Mouse (Mus musculus): ENCODE data around the gene Slc25a13.

The Slc25a13 gene

GRCm38 (mm10) chr6:6115771-6116170, 101.2 kb downstream of the Slc25a13 start:
- DNase-seq (ENCODE audit: low spot score in 2 of 2) = no peak

GRCm38 (mm10) chr6:6113776-6114175, 103.2 kb downstream of the Slc25a13 start:
- DNase-seq (ENCODE audit: low spot score in 2 of 2) = no peak

GRCm38 (mm10) chr6:6112767-6113528, 104.0 kb downstream of the Slc25a13 start:
- DNase-seq (ENCODE audit: low spot score in 2 of 2) = no peak

DNA sequence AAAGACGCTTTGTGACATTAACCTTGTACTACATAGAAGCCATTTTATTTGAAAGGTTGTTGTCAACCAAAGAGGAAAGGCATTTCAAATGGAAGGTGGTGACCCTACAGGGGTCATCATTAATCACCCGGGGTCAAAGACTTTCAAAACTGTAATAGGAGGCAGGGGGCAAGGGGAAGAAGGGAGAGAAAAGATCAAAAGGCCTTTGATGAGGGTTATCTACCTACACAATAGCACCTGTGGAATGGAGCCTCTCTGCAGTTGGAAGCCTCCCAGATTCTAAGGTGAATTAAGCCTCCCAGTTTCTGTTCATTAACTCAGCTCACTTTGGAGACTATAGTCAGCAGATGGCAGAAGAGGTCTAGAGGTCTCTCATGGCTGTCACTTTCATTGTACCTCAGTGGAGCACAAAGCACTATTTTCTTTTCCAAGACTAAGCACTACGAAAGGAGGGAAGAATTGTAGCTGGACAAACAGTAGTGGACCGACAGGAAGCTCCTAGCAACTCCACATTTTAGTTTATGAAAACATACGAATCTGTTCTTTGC, 109.5 kb downstream of the Slc25a13 start:
- no peak for DNase-seq (ENCODE audit: low spot score in 2 of 2)

- DNase-seq (ENCODE audit: low spot score in 2 of 2) = no peak
Measured at GRCm38 (mm10) chr6:6105586-6105985, 111.4 kb downstream of the Slc25a13 start.

DNA sequence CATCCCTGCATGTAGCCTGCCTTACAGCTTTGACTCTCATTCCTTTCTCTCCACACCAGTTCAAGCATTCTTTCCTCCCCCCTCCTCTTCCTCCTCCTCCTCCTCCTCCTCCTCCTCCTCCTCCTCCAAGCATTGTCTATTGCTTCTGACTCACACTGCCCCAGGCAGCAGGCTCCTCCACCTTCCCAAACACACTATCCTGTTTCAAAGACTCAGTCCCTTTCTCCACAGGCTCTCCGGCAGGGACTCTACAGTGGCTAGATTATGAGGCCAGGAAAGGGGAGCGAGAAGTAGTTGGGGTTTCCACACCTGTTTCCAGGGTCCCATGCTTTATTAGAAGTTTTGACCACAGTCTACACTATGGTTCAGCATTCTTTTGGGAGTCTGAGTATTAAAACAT, 113.5 kb downstream of the Slc25a13 start:
- DNase-seq (ENCODE audit: low spot score in 2 of 2) = no peak

DNA sequence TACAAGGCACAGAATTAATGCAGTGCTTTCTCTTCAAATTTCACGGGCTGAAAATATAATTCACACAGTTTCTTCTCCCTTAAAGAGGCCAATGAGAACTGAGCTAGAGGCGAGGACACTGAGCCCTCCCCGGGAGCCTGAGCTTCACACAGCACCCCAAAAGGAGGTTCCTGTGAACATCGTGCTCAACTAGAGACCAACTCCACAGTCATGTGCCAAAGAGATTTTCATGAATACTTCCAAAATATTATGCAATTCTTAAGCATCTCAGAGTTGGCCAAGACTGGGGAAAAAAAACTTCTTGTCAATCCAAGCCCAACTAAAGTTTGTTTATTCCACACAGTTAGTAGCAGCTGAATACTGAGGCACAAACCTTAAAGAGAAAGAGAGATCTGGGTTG, 115.4 kb downstream of the Slc25a13 start:
- peak; percentile 31 to 59 for DNase-seq (ENCODE audit: low spot score in 2 of 2)

DNA sequence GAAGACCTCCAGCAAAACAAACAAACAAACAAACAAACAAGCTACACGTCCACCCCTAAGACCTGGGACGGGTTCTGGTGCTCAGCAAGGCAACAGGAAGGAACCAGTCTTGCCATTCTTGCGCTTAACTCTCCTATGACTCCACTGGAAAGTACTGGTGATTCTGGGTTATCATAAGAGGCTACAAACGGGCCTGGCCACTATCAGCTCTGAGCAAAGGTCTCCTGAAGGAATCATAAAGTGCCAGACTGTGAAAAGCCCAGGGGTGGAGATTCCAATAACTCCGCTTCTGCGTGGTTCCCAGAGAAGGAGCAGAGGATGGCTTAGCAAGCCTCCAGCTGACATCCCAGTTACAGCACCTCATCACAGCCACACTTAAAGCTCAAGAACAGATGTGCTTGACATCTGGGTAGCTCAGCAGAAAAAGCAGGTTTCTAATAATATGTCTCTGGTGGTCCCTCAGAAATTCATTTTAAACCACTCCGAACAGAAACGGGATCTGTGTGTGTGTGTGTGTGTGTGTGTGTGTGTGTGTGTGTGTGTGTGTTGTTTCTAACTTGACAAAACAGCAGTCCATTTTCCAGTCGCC, 116.0 kb downstream of the Slc25a13 start:
- DNase-seq (ENCODE audit: low spot score in 2 of 2) = no peak

GRCm38 (mm10) chr6:6093978-6094377, 123.0 kb downstream of the Slc25a13 start:
- DNase-seq (ENCODE audit: low spot score in 2 of 2) = no peak

DNA sequence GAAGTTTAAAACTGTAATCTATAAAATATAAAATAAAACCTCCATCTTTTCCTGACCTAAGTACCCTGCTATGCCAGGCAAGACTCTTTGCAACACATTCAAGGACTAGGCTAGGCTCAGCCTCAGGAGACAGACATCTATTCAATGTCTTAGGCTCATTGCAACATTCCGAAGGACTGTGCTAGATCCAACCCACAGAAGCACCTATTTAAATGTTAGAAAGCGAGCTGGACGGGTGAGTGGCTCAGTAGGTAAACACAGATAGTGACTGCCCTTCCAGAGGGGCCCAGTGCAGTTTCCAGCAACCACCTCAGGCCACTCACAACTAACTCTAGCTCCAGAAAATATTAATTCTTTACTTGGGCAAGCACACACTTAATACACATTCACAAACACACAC, 123.5 kb downstream of the Slc25a13 start:
- no peak for DNase-seq (ENCODE audit: low spot score in 2 of 2)

- no peak for DNase-seq (ENCODE audit: low spot score in 2 of 2)
Measured at GRCm38 (mm10) chr6:6092497-6092896, 124.5 kb downstream of the Slc25a13 start.

DNA sequence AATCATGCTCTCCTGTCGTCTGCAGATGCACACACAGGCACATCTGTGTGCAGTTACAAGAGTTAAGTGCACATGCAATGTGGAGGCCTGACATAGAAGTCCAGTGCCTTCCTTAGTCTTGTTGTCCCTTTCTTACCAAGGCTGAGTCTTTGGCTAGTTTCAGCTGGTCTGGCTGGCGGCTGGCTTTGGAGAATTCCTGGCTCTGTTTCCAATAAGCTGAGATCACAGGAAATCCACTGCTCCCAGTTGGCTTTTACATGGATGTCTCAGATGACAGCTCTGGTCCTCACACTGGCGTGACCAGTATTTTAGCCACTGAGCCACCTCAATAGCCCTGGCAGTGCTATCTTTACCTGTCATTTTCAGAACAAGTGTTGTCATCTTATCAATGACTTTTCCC, 126.0 kb downstream of the Slc25a13 start:
- DNase-seq (ENCODE audit: low spot score in 2 of 2) = peak; percentile 35 to 50

GRCm38 (mm10) chr6:6088151-6088550, 128.8 kb downstream of the Slc25a13 start:
- peak; percentile 32 to 76 for DNase-seq (ENCODE audit: low spot score in 2 of 2)

DNA sequence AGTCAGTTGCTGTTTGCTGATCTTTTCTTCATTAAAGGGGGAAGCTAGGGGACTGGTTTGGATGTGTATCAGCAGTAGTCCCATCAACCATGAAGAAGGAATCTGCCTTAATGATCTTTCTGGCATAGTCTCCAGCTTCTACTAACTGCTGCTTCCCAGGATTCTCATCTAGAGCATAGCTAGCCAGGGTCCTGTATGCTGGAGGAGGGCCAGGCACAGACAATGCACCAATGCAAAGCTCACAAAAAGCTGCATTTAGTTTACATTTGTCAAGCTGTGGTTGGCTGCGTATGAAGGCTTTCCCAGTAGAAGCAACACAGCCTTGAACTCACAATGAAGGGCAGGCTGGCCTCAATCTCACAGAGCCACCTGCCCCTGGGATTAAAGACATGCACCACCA, 136.5 kb downstream of the Slc25a13 start:
- DNase-seq (ENCODE audit: low spot score in 2 of 2) = no peak

- no peak for DNase-seq (ENCODE audit: low spot score in 2 of 2)
Measured at GRCm38 (mm10) chr6:6077234-6077633, 139.7 kb downstream of the Slc25a13 start.

GRCm38 (mm10) chr6:6075940-6076447, 141.0 kb downstream of the Slc25a13 start:
- no peak for DNase-seq (ENCODE audit: low spot score in 2 of 2)

- no peak for DNase-seq (ENCODE audit: low spot score in 2 of 2)
Measured at GRCm38 (mm10) chr6:6071038-6071437, 145.9 kb downstream of the Slc25a13 start.

DNA sequence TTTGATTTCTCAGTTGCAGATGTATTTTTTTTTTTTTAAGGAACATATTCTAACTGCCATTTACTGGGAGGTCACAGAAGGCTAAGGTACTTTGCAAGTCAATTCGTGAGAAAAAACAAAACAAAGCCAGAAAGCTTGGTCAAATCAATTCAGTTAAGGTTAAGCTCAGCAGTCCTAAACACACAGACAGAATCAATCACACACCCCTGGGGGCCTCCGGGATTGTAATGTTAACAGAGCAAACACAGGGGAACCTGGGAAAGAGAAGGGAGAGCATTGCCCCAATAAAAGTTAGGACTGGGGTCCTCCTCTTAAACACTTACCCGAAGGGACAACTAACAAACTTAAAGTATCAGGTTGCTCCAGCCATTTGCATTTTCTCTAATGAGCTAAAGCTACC, 147.0 kb downstream of the Slc25a13 start:
- no peak for DNase-seq (ENCODE audit: low spot score in 2 of 2)

- peak in 1 of 2 experiments; percentile 20 for DNase-seq (ENCODE audit: low spot score in 2 of 2)
Measured at GRCm38 (mm10) chr6:6067201-6067600, 149.8 kb downstream of the Slc25a13 start.

DNA sequence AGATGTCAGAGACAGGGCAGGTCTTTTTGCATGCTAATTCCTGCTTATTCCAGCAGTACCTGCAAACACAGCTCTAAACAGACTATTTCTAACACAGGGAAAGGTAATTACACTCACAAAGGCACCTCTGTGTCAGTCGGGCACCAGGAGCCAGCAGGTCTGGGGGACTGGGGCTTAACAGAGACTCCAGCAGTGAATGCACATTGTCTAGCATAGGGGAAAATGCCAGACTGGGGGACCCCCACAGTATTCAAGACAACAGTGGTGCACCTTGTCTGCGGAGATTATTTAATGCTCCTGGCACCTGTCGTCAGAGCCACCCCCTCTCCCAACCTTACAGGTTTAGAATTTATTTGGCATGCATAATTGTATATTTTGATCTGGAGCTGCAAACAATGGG, 158.4 kb downstream of the Slc25a13 start:
- no peak for DNase-seq (ENCODE audit: low spot score in 2 of 2)

GRCm38 (mm10) chr6:6053946-6054345, 163.0 kb downstream of the Slc25a13 start:
- no peak for DNase-seq (ENCODE audit: low spot score in 2 of 2)

GRCm38 (mm10) chr6:6052696-6053095, 164.3 kb downstream of the Slc25a13 start:
- no peak for DNase-seq (ENCODE audit: low spot score in 2 of 2)
